In the genomic region with DNA sequence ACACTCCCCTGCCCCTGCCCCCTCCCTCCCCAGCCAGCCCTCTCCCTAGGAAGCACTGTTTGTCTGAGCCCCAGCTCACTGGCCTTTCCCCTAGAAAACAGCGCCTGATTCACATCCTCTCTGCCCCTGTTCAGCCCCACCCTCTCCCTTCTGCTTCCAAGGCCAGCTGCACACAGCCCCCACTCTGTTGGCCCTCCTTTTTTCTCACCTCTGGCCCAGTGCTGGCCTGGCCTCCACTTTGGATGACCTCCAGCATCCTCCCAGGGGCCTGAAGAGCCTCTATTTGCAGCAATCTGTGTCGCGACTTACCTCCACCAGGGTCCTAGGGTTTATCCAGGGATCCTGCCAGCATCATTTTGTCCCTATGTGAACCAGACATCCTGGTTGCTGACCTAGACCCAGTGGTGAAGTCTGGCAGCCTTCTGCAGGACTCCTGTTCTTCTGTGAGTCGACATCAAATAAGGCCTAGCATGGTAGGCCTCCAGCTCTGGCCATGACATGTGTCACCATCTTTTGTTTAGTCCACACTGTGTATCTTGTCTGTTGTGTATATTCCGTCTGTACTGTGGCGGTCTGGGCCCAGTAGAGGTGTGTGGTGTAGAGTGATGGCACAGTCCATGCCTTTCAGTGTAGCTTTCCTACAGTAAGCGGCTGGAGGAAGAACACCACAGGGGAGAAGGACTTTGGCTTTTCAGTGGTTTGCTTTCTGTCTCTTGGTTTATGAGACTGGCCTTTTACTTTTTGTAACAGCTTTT, we compare ENCODE assay signal across 9 mouse cellular contexts.
A peak's percentile ranks its signal among the peaks of the same experiment; 100 is the strongest.
DNase-seq lines count a peak whose midpoint lies in the region; ATAC-seq lines count a peak whose summit lies in the region.
"Had no signal": no experiment of that assay in that cellular context is flagged by ENCODE, and none has a peak within 500 bp of the region (broad histone marks: within the 10 kb centered on the region; RNA-seq: fewer than 3 reads in every experiment).

No protein-coding gene starts in this region.

- no peak overlapping the region for H3K27ac ChIP-seq in neural tube, embryonic 12.5 days
- H3K27ac ChIP-seq in hindbrain, embryonic 13.5 days = peak overlapping the region; percentile 71
- peak overlapping the region; percentile 71 for H3K27ac ChIP-seq in limb, embryonic 15.5 days
- H3K27ac ChIP-seq in midbrain, embryonic 16.5 days (ENCODE audit: low read length) = peak overlapping the region; percentile 44

- H3K27me3 ChIP-seq in neural tube, embryonic 12.5 days (replicated peaks) = no peaks in the 10 kb centered on the region
- H3K27me3 ChIP-seq in hindbrain, embryonic 13.5 days = no peaks in the 10 kb centered on the region
- H3K27me3 ChIP-seq in limb, embryonic 15.5 days = no peaks in the 10 kb centered on the region
- no peaks in the 10 kb centered on the region for H3K27me3 ChIP-seq in midbrain, embryonic 16.5 days (ENCODE audit: control insufficient read depth, insufficient read depth, low read depth, low read length)

- 0 out of 2 replicates have a peak overlapping the region, but pooled peaks have one; percentile 26 for H3K9ac ChIP-seq in neural tube, embryonic 12.5 days
- H3K9ac ChIP-seq in hindbrain, embryonic 13.5 days = peak overlapping the region; percentile 39; the same call in 1 of the 2 replicates
- H3K9ac ChIP-seq in limb, embryonic 15.5 days = no peak overlapping the region
- H3K9ac ChIP-seq in midbrain, embryonic 16.5 days (ENCODE audit: low read depth, low read length) = no peak overlapping the region

- ATAC-seq in neural tube, embryonic 12.5 days (ENCODE audit: low FRiP score, low read depth) = no peak
- 0 out of 2 replicates have a peak, but pooled peaks have one; percentile 41 for ATAC-seq in hindbrain, embryonic 13.5 days (ENCODE audit: low FRiP score)
- ATAC-seq in limb, embryonic 15.5 days (ENCODE audit: insufficient number of reproducible peaks, low FRiP score, low TSS enrichment, low read depth) = peak; percentile 58; the same call in 1 of the 2 replicates
- peak; percentile 30; the same call in 1 of the 2 replicates for ATAC-seq in midbrain, embryonic 16.5 days

- H3K9me3 ChIP-seq in neural tube, embryonic 12.5 days = no peaks in the 10 kb centered on the region
- no peaks in the 10 kb centered on the region for H3K9me3 ChIP-seq in hindbrain, embryonic 13.5 days
- H3K9me3 ChIP-seq in limb, embryonic 15.5 days = no peaks in the 10 kb centered on the region
- H3K9me3 ChIP-seq in midbrain, embryonic 16.5 days (replicated peaks; ENCODE audit: control insufficient read depth, low read length, poor library complexity, severe bottlenecking) = no peaks in the 10 kb centered on the region

- H3K4me2 ChIP-seq in neural tube, embryonic 12.5 days (replicated peaks) = no peak overlapping the region
- H3K4me2 ChIP-seq in hindbrain, embryonic 13.5 days = no peak overlapping the region
- no peak overlapping the region for H3K4me2 ChIP-seq in limb, embryonic 15.5 days
- no peak overlapping the region for H3K4me2 ChIP-seq in midbrain, embryonic 16.5 days (ENCODE audit: low read length)

- 75% methylated on average over 7 of the region's 7 CpGs for whole genome bisulfite sequencing in neural tube, embryonic 12.5 days
- WGBS in hindbrain, embryonic 13.5 days = 67% methylated on average over 7 of the region's 7 CpGs
- 70% methylated on average over 7 of the region's 7 CpGs for WGBS in limb, embryonic 15.5 days
- 63% methylated on average over 7 of the region's 7 CpGs for WGBS in midbrain, embryonic 16.5 days

- peaks cover 25% of the 10 kb centered on the region for H3K4me1 ChIP-seq in neural tube, embryonic 12.5 days
- H3K4me1 ChIP-seq in hindbrain, embryonic 13.5 days (replicated peaks) = peaks cover 36% of the 10 kb centered on the region
- H3K4me1 ChIP-seq in limb, embryonic 15.5 days = peaks cover 38% of the 10 kb centered on the region
- peaks cover 4% of the 10 kb centered on the region; the same call in 1 of the 2 replicates for H3K4me1 ChIP-seq in midbrain, embryonic 16.5 days (ENCODE audit: control insufficient read depth, insufficient read depth, low read length)

- no peak overlapping the region for H3K4me3 ChIP-seq in neural tube, embryonic 12.5 days
- H3K4me3 ChIP-seq in hindbrain, embryonic 13.5 days = no peak overlapping the region
- no peak overlapping the region for H3K4me3 ChIP-seq in limb, embryonic 15.5 days
- no peak overlapping the region for H3K4me3 ChIP-seq in midbrain, embryonic 16.5 days (ENCODE audit: low read depth, low read length)
- H3K4me3 ChIP-seq: erythroblast, embryonic 14.5 days had no signal

- no peak for DNase-seq in neural tube, embryonic 10.5 days (ENCODE audit: extremely low spot score, low spot score)
- peak; percentile 84 for DNase-seq in gastrocnemius, adult 18-20 months (ENCODE audit: low spot score)
- no peak for DNase-seq in thymus, postnatal 4 days
- no peak for DNase-seq in right cerebral cortex, adult 2 months (ENCODE audit: low spot score in 2 of 2)

- H3K36me3 ChIP-seq in neural tube, embryonic 12.5 days = peaks cover 20% of the 10 kb centered on the region
- H3K36me3 ChIP-seq in hindbrain, embryonic 13.5 days = peaks cover 19% of the 10 kb centered on the region
- peaks cover 17% of the 10 kb centered on the region for H3K36me3 ChIP-seq in limb, embryonic 15.5 days
- no peaks in the 10 kb centered on the region for H3K36me3 ChIP-seq in midbrain, embryonic 16.5 days (ENCODE audit: control insufficient read depth, insufficient read depth, low read length)

Comparison
In these comparisons a context has a peak if more than half of its experiments do, and no peak if none do; other contexts are left out.
1. H3K9ac ChIP-seq: peak in neural tube, embryonic 12.5 days (single experiment) and hindbrain, embryonic 13.5 days (single experiment); none in limb, embryonic 15.5 days (single experiment) and midbrain, embryonic 16.5 days (single experiment).